Mouse (Mus musculus) forelimb bud, embryonic 11.5 days (tissue): ENCODE data around the gene Tmem211.
A peak's percentile ranks its signal among the peaks of the same experiment; 100 is the strongest.

ENCODE experiments used
- DNase-seq: peaks from one replicate; pipeline ENCODE4 v3.0.0-alpha.2; 2012; ENCODE audit warnings: low read depth, low spot score

The Tmem211 gene

GRCm38 (mm10) chr5:113226632-113227102 lies at the start of gene Tmem211:
Tmem211 (plus strand) TSS chr5:113226909.
- peak; percentile 92 for DNase-seq

GRCm38 (mm10) chr5:113179451-113179842 lies 47.3 kb upstream of the Tmem211 start:
- DNase-seq: no peak

GRCm38 (mm10) chr5:113179843-113180682 lies 46.6 kb upstream of the Tmem211 start:
- DNase-seq: peak; percentile 91

GRCm38 (mm10) chr5:113180755-113181154 lies 46.0 kb upstream of the Tmem211 start:
- no peak for DNase-seq

DNA sequence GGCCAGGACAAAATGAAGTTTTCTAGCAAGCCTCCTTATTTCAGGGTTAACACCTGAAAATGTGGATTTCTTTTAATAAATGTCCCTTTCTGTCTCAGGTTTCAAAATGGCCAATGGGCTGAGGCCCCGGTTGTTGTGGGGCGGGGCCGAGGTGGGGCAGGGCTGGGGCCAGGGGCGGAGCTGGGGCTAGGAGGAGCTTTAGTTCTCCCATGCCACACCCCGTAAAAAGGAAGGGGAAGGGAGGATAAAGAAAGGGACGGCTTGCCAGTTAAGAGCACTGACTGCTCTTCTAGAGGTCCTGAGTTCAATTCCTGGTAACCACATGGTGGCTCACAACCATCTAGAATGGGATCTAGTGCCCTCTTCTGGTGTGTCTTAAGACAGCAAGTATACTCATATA lies 45.3 kb upstream of the Tmem211 start:
- DNase-seq: no peak

DNA sequence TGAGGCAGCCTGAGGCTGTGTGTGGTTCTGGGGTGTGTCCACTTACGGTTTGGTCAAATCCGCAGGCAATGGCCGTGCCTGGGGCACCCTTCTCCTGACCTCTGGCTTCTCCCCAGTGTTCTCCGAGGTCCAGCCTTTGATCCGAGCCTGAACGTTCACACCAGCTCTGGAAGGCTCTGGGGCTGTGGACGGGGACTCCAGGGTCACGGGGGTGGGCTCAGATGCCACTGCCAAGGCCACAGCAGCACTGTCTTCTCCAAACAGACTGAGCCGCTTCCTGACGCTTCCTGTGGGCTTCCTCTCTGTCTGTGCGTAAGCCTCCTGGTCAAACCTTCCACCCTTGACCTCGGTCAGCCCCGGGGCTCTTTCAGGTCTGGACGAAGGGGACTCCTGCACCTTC lies 36.2 kb upstream of the Tmem211 start:
- no peak for DNase-seq

DNA sequence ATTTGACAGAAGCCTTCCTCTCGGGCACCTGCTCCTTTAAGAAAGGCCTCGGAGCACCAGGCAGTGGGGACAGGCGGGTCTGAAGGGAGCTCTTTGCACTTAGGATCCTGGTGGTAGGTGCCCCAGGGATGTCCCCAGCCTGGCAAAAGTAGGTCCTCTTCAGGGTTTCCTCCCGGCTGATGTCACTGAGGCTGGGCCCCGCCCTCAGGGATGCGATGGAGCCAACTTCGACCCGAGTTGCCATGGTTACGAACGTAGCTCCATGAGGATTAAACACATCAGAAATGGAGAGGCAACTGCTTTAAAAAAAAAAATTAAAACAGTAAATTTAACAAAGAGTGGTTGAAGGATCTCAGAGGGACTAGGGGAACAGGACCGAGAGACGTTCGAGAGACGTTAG lies 34.8 kb upstream of the Tmem211 start:
- no peak for DNase-seq

DNA sequence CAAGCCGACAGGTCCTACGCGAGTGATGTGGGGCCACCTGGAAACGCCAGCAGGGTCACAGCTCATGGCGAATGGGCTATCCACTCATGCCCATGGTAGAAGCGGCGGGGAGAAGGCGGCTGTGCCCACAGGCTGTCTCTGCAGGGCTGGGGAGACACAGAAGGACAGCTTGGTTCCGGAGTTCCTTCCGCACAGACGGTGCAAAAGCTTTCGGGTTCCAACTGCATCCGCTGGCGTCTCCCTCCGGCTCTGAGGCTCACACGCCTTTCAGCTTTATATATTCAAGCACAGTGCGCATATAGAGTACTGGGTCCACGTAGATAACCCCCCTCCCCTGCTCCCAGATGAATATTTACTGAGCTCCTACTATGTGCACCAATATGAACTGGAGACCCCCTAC lies 32.9 kb upstream of the Tmem211 start:
- no peak for DNase-seq

DNA sequence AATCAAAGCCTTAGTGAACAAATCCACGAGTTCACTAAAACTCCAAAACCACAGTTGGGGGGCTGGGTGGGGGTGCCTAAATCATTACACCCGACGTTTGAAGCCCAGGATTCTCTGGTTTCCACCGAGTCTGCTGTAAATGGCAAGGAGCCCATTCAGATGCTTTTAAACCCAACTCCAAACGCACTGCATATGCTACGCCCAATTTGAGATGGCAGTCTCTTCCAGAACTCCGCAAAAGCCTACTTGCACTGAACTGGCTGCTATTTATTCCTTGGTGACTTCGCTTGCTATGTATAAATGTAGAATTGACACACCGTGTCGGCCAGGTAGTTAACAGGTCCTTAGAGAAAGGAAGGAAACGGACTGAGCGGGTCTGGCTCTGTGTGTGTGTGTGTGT lies 31.3 kb upstream of the Tmem211 start:
- DNase-seq: no peak

DNA sequence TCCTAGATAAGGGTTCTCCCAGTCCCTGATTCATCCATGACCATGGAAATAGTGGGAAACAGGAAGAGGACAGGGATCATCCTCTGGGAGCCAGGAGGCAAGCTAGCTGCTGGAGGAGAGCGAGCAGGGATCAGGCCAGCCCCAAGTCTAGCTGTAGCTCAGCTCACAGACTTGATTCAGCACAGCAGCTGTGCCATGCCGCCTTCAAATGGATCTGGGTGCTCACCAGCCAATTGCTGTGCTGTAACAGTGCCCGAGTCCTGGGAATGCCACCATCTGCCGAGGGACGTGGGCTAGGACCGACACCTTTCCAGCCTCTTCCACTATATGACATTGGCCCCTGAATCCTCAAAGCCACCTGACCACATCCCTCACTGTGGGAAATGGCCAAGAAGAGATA lies 30.8 kb upstream of the Tmem211 start:
- no peak for DNase-seq

DNA sequence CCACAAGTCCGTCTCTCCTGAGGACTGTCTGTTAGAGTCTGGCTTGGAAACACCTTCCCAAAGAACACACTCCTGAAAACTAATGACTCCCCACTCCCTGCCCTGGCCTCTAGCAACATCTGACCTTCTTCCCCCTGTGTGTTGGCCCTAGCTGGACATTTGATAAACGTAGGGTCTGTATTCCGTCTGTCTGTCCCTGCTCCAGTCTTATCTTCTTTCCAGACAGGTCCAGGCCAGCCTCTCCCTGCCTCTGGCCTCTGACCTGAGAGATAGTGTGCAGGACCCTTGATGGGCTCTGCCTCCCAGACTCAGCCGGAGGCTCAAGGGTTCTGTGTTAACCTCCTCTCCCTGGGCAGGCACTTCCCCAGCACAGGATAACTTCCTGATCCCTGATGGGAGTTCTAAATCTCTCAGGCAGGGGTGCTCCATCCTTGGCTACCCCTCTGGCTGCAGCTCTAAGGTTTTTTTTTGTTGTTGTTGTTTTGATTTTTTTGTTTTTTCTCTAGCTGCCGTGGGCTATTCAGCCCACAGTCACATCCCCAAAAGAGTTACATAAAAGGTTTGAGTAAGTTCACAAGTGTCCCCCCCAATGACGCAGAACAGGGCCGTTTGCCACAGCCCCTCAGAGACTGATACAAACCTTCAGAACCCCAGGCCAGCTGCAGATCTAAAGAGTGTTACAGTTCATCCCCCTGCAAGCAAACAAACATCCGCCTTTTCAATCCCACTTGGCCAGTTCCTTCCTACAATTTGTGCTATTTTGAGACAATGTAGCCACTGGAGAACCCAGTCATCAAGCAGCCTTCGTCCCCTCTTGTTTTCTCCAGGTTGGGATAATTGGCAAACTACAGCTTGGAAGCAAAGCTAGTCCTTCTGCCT lies 29.6 kb upstream of the Tmem211 start:
- DNase-seq: no peak

- DNase-seq: no peak
Observed at GRCm38 (mm10) chr5:113199126-113199771, 27.5 kb upstream of the Tmem211 start.

- DNase-seq: no peak
Observed at GRCm38 (mm10) chr5:113199772-113200134, 27.0 kb upstream of the Tmem211 start.

DNA sequence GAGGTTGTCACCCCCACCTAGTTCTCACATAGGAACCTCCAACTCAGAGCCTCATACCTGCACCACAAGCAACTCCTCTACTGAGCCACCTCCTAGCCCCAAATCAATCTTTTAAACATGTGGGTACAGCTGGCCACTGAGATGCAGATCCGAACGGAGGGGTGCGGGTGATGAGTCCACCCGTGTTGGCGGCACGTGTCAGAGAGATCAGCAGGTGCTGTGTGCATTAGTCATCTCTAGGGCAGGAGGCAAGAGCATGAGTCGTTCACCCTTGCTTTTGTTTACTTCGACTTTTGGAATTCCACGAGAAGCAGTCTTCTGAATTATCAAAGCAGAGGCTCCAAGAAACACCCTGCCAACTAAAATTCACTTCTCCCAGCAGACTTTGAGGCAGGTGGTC lies 22.5 kb upstream of the Tmem211 start:
- no peak for DNase-seq

- no peak for DNase-seq
Observed at GRCm38 (mm10) chr5:113206670-113207352, 19.9 kb upstream of the Tmem211 start.

GRCm38 (mm10) chr5:113208048-113208447 lies 18.7 kb upstream of the Tmem211 start:
- DNase-seq: no peak

GRCm38 (mm10) chr5:113208622-113209400 lies 17.9 kb upstream of the Tmem211 start:
- DNase-seq: no peak

DNA sequence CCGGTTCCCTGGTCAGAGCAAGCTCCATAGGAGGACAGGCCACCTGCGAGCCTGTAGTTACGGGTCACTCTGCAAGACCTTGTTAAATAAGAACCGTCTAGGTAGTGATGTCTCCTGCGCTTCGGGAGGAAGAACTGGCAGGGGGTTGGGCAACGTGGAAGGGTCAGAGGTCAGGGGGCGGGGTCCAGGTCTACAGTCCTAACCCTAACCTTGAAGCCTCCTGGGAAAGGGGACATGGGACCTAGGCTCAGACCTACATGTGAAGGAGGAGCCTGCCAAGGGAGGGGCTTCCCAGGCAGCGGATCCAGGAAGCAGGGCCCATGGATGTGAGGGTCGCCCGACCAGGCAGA lies 17.3 kb upstream of the Tmem211 start:
- no peak for DNase-seq

DNA sequence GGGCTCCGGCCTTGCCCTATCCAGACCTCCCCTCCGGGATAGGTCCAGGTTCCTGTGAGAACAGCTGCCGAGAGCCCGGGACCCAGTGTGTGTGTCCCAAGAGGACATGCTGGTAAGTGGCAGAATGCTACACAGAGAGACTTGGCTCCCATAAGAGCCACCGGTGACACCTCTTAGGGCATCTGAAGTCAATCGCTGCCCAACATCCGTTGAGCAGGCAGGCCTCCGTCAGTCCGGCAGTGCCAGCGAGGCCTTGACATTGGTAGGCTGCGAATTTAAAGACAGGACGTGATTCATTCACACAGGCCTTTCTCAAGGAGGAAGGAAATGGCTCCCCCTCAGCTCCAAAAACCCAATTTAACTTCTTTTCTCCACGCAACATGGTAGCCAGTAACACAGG lies 16.8 kb upstream of the Tmem211 start:
- no peak for DNase-seq

DNA sequence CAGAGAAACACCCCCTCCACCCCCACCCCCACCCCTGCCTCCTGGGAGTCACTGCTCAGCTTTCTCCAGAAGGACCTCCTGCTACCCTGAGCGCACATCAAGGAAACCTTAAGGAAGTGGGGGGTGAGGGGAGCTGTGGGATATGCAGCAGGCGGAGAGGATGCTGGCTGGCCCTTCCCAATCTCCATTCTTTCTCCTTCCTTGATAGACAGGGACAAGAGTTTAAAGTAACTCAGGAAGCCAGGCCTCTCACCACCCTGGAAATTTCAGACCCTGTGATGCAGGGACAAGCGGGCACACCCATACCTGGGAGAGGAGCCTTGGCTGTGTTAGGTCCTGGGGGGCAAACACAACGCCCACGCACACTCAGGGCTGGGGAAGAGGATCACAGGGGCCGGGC lies 16.4 kb upstream of the Tmem211 start:
- no peak for DNase-seq
